Mouse (Mus musculus) forebrain, embryonic 11.5 days (tissue): ENCODE data around the gene Pdk2. TPM values are rescaled to one million over a fixed set of nuclear protein-coding genes. Genes with fewer than 3 reads are reported as not detected.

ENCODE experiments used
- ATAC-seq: fragments of 200-750 bp; cut with Nextera tagmentation; replicated peaks from 2 replicates; pipeline ENCODE4 v1.8.0; 2017; ENCODE audit warnings: moderate TSS enrichment; ENCODE audit not compliant: low FRiP score
- DNase-seq: peaks from one replicate; pipeline ENCODE4 v3.0.0-alpha.2; 2017; ENCODE audit warnings: low spot score
- H3K27ac ChIP-seq: fragments of 300-500 bp; sonication (generic); 2 replicates; pipeline ENCODE4 v1.5.1; 2014; ENCODE audit warnings: low read depth, low read length
- H3K27me3 ChIP-seq: fragments of 300-500 bp; sonication (generic); 2 replicates; pipeline ENCODE4 v1.6.1; 2014; ENCODE audit warnings: mild to moderate bottlenecking, low read length, mixed read lengths; ENCODE audit not compliant: control insufficient read depth, insufficient read depth
- H3K36me3 ChIP-seq: fragments of 300-500 bp; sonication (generic); 2 replicates; pipeline ENCODE4 v1.6.1; 2014; ENCODE audit warnings: mild to moderate bottlenecking, low read length, moderate library complexity, mixed read lengths; ENCODE audit not compliant: control insufficient read depth, insufficient read depth
- H3K4me1 ChIP-seq: fragments of 300-500 bp; sonication (generic); replicated peaks from 2 replicates; pipeline ENCODE4 v1.6.1; 2014; ENCODE audit warnings: low read length, mixed read lengths; ENCODE audit not compliant: control insufficient read depth, insufficient read depth
- H3K4me2 ChIP-seq: fragments of 300-500 bp; sonication (generic); 2 replicates; pipeline ENCODE4 v1.6.1; 2014; ENCODE audit warnings: low read depth, mild to moderate bottlenecking, low read length, moderate library complexity, mixed read lengths; ENCODE audit not compliant: severe bottlenecking
- H3K4me3 ChIP-seq: fragments of 300-500 bp; sonication (generic); 2 replicates; pipeline ENCODE4 v1.5.1; 2014; ENCODE audit warnings: low read depth, low read length
- H3K9ac ChIP-seq: fragments of 300-500 bp; sonication (generic); 2 replicates; pipeline ENCODE4 v1.6.1; 2014; ENCODE audit warnings: low read length
- H3K9me3 ChIP-seq: fragments of 300-500 bp; sonication (generic); 2 replicates; pipeline ENCODE4 v1.6.1; 2016; ENCODE audit warnings: low read length, mixed read lengths; ENCODE audit not compliant: control insufficient read depth
- WGBS: fragments of 180-500 bp; shearing (Covaris S2); extraction: QIAGEN DNeasy Blood & Tissue Kit; methylation state at CpG from one replicate; pipeline ENCODE4 v1.1.7; 2014; 5-methylcytosine and 5-hydroxymethylcytosine counted together
- polyA plus RNA-seq: library from polyadenylated mRNA; unstranded; fragments of >200 nt; fragmentation: Nextera tagmentation; extraction: Ambion mirVana; gene quantifications from 2 replicates; pipeline ENCODE4 v1.2.1, GENCODE M21; 2014

The Pdk2 gene
- polyA plus RNA-seq, 1 experiment from 2014 or later, result 17.4 TPM

- no peak overlapping the region for H3K4me3 ChIP-seq
- ATAC-seq, result peak; percentile 42; the same call in 1 of the 2 replicates
- H3K36me3 ChIP-seq, result no peaks in the 10 kb centered on the region
- no peaks in the 10 kb centered on the region for H3K27me3 ChIP-seq
- no peaks in the 10 kb centered on the region for H3K9me3 ChIP-seq
- peak; percentile 79 for DNase-seq
- H3K27ac ChIP-seq, result no peak overlapping the region
- no peak overlapping the region for H3K4me2 ChIP-seq
- H3K4me1 ChIP-seq, result no peaks in the 10 kb centered on the region
- 57% methylated on average over 9 of the region's 9 CpGs for WGBS
- H3K9ac ChIP-seq, result no peak overlapping the region
These were observed 6.0 kb upstream of the Pdk2 start for GRCm38 (mm10) chr11:95046980-95047680.

DNA sequence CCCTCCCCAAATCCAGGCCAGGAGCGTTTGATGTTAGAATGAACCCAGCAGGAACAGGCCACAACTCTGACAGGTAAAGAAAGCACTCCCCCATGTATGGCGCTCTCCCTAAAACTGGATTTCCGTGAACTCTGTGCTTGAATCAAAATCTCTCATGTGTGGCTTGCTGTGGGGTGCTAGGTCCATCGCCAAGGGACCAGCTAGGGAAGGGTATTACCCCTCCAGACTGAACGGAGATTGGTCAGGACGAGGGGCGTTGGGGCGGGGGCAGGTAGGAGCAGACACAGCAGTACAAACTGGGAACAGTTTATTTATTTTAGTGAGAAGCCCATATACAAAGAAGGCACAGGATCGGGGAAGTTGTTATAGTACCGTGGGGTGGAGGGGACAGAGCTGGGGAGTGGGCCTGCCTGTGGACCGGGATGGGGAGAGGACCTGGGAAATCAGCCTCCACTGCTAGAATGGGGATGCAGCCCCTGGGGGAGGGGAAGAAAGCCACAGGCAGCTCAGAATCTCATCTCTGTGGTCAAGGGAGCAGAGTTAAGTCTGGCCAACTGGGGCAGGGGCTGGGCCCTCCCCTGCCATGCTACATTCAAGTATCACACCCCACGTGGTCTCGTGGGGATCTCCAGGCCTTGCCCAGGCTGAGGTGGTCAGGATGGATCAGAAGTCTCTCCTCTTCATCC lies 3.2 kb upstream of the Pdk2 start:
- DNase-seq, result no peak
- no peak overlapping the region for H3K4me3 ChIP-seq
- ATAC-seq, result no peak
- 59% methylated on average over 12 of the region's 13 CpGs for WGBS
- H3K27ac ChIP-seq, result no peak overlapping the region
- no peaks in the 10 kb centered on the region for H3K36me3 ChIP-seq
- no peaks in the 10 kb centered on the region for H3K9me3 ChIP-seq
- H3K4me2 ChIP-seq, result no peak overlapping the region
- no peak overlapping the region for H3K9ac ChIP-seq
- no peaks in the 10 kb centered on the region for H3K27me3 ChIP-seq
- peaks cover 5% of the 10 kb centered on the region; the same call in 1 of the 2 replicates for H3K4me1 ChIP-seq

GRCm38 (mm10) chr11:95043608-95044007 lies 2.5 kb upstream of the Pdk2 start:
- Histone ChIP-seq H3K9me3 (no peaks in the 10 kb centered on the region), H3K4me1 (peaks cover 5% of the 10 kb centered on the region; the same call in 1 of the 2 replicates), H3K27me3 (no peaks in the 10 kb centered on the region), H3K36me3 (no peaks in the 10 kb centered on the region), H3K27ac (no peak overlapping the region), H3K9ac (peak overlapping the region; percentile 8; the same call in 1 of the 2 replicates), H3K4me2 (no peak overlapping the region), H3K4me3 (no peak overlapping the region)
- WGBS, result 54% methylated on average over 7 of the region's 7 CpGs
- ATAC-seq, result no peak
- DNase-seq, result no peak

DNA sequence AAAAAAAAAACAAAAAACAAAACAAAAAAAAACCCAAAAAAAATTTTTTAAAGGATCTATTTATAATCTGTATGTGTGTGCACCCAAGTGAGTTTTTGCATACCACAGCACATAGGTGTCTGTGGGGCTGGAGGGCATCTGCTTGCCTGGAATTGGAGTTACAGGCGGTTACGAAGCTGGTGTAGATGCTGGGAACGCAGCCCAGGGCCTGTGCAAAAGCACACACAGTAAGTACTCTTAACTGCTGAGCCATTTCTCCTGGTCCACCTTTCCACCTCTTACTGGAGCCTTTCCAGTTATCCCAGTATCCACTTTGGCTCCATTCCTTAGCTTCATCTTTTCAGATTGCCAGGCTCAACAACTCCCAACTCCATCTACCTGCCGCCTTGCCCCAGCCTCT lies 1.9 kb upstream of the Pdk2 start:
- Histone ChIP-seq H3K9ac (no peak overlapping the region; the same call in 1 of the 2 replicates), H3K27ac (no peak overlapping the region), H3K4me2 (no peak overlapping the region), H3K4me1 (peaks cover 5% of the 10 kb centered on the region; the same call in 1 of the 2 replicates), H3K27me3 (no peaks in the 10 kb centered on the region), H3K36me3 (no peaks in the 10 kb centered on the region), H3K9me3 (no peaks in the 10 kb centered on the region), H3K4me3 (no peak overlapping the region)
- no peak for ATAC-seq
- WGBS, result 86% methylated on average over 4 of the region's 4 CpGs
- no peak for DNase-seq

- WGBS, result under 1% methylated on average over 11 of the region's 11 CpGs
- H3K9ac ChIP-seq, result no peak overlapping the region
- no peaks in the 10 kb centered on the region for H3K27me3 ChIP-seq
- ATAC-seq, result peak; percentile 34; the same call in 1 of the 2 replicates
- H3K36me3 ChIP-seq, result no peaks in the 10 kb centered on the region
- H3K4me3 ChIP-seq, result peak overlapping the region; percentile 64
- H3K4me2 ChIP-seq, result peak overlapping the region; percentile 53
- peaks cover 5% of the 10 kb centered on the region; the same call in 1 of the 2 replicates for H3K4me1 ChIP-seq
- peak; percentile 89 for DNase-seq
- H3K9me3 ChIP-seq, result no peaks in the 10 kb centered on the region
- no peak overlapping the region for H3K27ac ChIP-seq
These were observed 942 bp upstream of the Pdk2 start for GRCm38 (mm10) chr11:95042096-95042495.

DNA sequence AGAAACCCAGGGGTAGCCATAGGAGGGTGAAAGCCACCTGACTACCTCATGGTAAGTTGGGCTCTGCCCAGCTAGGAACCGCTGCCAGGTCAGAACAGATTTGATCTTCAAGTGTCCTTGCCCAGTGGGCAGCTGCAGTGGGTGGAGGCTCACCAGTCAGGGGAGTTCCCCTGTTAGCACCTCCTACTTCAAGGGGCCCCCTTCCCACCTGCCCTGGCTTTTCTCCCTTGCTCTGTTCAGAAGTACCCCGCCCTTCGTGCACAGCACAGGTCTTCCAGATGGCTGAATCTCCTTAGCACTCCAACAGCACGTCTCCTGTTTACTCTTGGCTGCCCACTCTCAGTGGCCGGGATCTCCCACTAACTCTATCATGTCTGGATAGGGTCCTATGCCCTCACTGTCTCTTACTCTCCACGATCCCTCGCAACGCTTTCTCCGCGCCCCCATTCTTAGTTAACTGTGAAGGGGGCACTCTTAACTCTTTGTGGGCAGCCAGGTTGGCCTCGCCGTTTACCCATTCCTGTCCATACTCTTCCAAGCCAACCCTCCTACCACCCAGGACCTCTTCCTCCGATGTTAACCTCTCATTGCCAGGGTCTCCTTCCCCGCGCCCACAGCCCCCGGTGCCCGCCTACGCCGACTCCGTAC lies 539 bp downstream of the Pdk2 start:
- H3K4me2 ChIP-seq, result peak overlapping the region; percentile 95

GRCm38 (mm10) chr11:95039766-95040165 lies 1.4 kb downstream of the Pdk2 start:
- WGBS, result 86% methylated on average over 4 of the region's 4 CpGs
- ATAC-seq, result no peak
- peaks cover 5% of the 10 kb centered on the region; the same call in 1 of the 2 replicates for H3K4me1 ChIP-seq
- H3K9ac ChIP-seq, result no peak overlapping the region
- H3K9me3 ChIP-seq, result no peaks in the 10 kb centered on the region
- H3K4me2 ChIP-seq, result no peak overlapping the region
- no peak overlapping the region for H3K27ac ChIP-seq
- no peak for DNase-seq
- H3K36me3 ChIP-seq, result no peaks in the 10 kb centered on the region
- no peak overlapping the region for H3K4me3 ChIP-seq
- H3K27me3 ChIP-seq, result no peaks in the 10 kb centered on the region

More for the DNA sequence above, 539 bp downstream of the Pdk2 start:
- no peak overlapping the region for H3K27ac ChIP-seq
- peak overlapping the region; percentile 63 for H3K9ac ChIP-seq
- no peaks in the 10 kb centered on the region for H3K36me3 ChIP-seq
- WGBS, result 2% methylated on average over 20 of the region's 20 CpGs
- DNase-seq (no peak), ATAC-seq (peak; percentile 22; the same call in 1 of the 2 replicates)
- H3K4me3 ChIP-seq, result peak overlapping the region; percentile 64
- H3K9me3 ChIP-seq, result no peaks in the 10 kb centered on the region
- no peaks in the 10 kb centered on the region for H3K27me3 ChIP-seq
- peaks cover 5% of the 10 kb centered on the region; the same call in 1 of the 2 replicates for H3K4me1 ChIP-seq

DNA sequence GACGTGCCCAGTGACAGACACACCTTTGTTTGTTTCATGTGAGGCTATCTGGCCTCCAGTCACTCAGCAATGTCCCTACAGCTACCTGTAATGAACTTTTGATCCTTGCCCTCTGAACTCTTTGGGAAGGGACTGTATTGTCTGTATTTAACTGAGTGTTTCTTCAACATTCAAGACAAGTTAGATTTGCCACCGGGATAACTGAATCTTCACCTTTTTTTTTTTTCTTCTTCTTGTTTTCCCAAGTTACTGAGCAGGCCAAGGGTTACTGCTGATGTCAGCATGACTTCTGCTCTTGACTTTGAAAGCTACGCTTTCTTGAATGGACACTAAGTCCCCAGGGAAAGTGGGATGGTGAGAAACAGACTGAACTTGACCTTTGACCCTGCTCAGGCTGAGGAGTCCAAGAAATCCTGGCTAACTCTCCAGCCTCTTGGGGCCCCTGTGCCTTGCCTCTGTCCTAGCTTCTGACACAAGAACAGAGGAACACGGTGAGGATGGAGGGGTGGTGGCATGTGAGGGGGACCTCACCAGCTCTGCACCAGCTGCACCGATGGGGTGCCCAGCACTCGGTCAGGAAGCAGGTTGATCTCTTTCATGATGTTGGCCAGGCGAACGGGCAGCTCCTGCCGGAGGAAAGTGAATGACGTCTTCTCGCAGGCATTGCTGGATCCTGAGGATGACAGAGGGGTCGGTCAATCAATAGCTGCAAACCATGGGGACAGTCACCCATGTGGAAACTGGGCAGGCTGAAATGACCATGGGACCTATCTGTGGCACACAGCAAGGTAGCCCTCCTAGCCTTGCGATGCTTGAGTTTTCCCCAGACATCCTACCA lies 2.1 kb downstream of the Pdk2 start:
- Histone ChIP-seq H3K9ac (no peak overlapping the region), H3K4me1 (peaks cover 5% of the 10 kb centered on the region; the same call in 1 of the 2 replicates), H3K9me3 (no peaks in the 10 kb centered on the region), H3K27me3 (no peaks in the 10 kb centered on the region), H3K27ac (no peak overlapping the region), H3K4me2 (no peak overlapping the region), H3K4me3 (no peak overlapping the region), H3K36me3 (no peaks in the 10 kb centered on the region)
- no peak for DNase-seq
- 83% methylated on average over 13 of the region's 13 CpGs for WGBS
- ATAC-seq, result no peak
